In genomic region chr4:154010907-154011645, GRCm38 (mm10) we compare ENCODE assay signal across 8 mouse cellular contexts. TPM values are rescaled to one million over a fixed set of nuclear protein-coding genes. Genes with fewer than 3 reads are reported as not detected.
A peak's percentile ranks its signal among the peaks of the same experiment; 100 is the strongest.
DNase-seq lines count a peak whose midpoint lies in the region; ATAC-seq and TF ChIP-seq lines count a peak whose summit lies in the region.

No protein-coding gene starts in this region.

- no peak for TF ChIP-seq RAD21 in CH12.LX (IDR thresholded peaks at IDR 0.05; ENCODE audit: low read depth, low read length)

- in situ Hi-C loops in CH12.LX (cut with MboI; ENCODE audit: low pct_ligation_motif_present, low pct_unique_long_range_greater_than_20kb, low sequenced_read_pairs) = no loop called here

- peaks cover 35% of the 10 kb centered on the region for H3K36me3 ChIP-seq in heart, embryonic 10.5 days
- peaks cover 37 to 51% of the 10 kb centered on the region in 2 experiments for H3K36me3 ChIP-seq in CH12.LX (replicated peaks in 1 of 2; ENCODE audit: control insufficient read depth in 1 of 2, insufficient read depth in 1 of 2, low read length in 1 of 2)

- no peak for TF ChIP-seq POLR2A in CH12.LX (IDR thresholded peaks at IDR 0.05; ENCODE audit: low read depth, low read length)

- peak overlapping the region; percentile 85 for H3K4me2 ChIP-seq in CH12.LX (ENCODE audit: insufficient read depth, low read depth, poor library complexity, severe bottlenecking)

- H3K4me1 ChIP-seq in heart, embryonic 10.5 days = peaks cover 18% of the 10 kb centered on the region
- peaks cover 11 to 28% of the 10 kb centered on the region in 2 experiments for H3K4me1 ChIP-seq in CH12.LX (ENCODE audit: control insufficient read depth in 1 of 2, insufficient read depth in 2 of 2)

- H3K9ac ChIP-seq in CH12.LX (ENCODE audit: insufficient read depth, low read depth) = peak overlapping the region; percentile 80

- H3K27ac ChIP-seq in heart, embryonic 10.5 days = peak overlapping the region; percentile 94
- peak overlapping the region; percentile 13; the same call in 1 of the 2 replicates for H3K27ac ChIP-seq in CH12.LX (ENCODE audit: insufficient read depth, low read depth)

- no peak for TF ChIP-seq EP300 in CH12.LX (IDR thresholded peaks at IDR 0.05; ENCODE audit: low read length)

- H3K4me3 ChIP-seq in heart, embryonic 10.5 days = peak overlapping the region; percentile 100
- H3K4me3 ChIP-seq in CH12.LX (replicated peaks in 1 of 3; ENCODE audit: low read depth in 2 of 3, low read length in 2 of 3, poor library complexity in 1 of 3) = peak overlapping the region; percentile 84 to 100 (median 98)

- no peak for DNase-seq in heart, embryonic 10.5 days (ENCODE audit: low spot score)
- no peak for DNase-seq in heart, adult 18-20 months
- no peak for DNase-seq in CH12.LX (ENCODE audit: extremely low read depth)
- DNase-seq in embryo, embryonic 10 days (ENCODE audit: low spot score) = no peak
- no peak for DNase-seq in embryo, embryonic 11 days
- DNase-seq in layer of hippocampus, postnatal 14 days (ENCODE audit: low spot score in 2 of 2) = no peak

- WGBS in heart, embryonic 10.5 days = 27% methylated on average over 13 of the region's 13 CpGs

- no peaks in the 10 kb centered on the region for H3K9me3 ChIP-seq in heart, embryonic 10.5 days
- no peaks in the 10 kb centered on the region for H3K9me3 ChIP-seq in CH12.LX (replicated peaks; ENCODE audit: low read length)

- ATAC-seq in granulocyte monocyte progenitor cell, adult 5-6 weeks (replicated peaks; ENCODE audit: poor library complexity, severe bottlenecking) = peak; percentile 28
- peak; percentile 51 for ATAC-seq in megakaryocyte, adult 5-6 weeks (ENCODE audit: poor library complexity, severe bottlenecking)

- dilution Hi-C loops in CH12.LX (cut with MboI; ENCODE audit: extremely low pct_ligation_motif_present, extremely low pct_unique_long_range_greater_than_20kb, low sequenced_read_pairs) = no loop called here

- H3K27me3 ChIP-seq in heart, embryonic 10.5 days (ENCODE audit: insufficient read depth, poor library complexity, severe bottlenecking) = no peaks in the 10 kb centered on the region
- no peaks in the 10 kb centered on the region for H3K27me3 ChIP-seq in CH12.LX (replicated peaks)

- TF ChIP-seq CTCF in CH12.LX (conservative IDR thresholded peaks at IDR 0.05 in 1 of 2, IDR thresholded peaks at IDR 0.05 in 1 of 2; ENCODE audit: low read depth in 2 of 2, low read length in 2 of 2) = peak in 1 of 2 experiments; percentile 54; a peak in 2 of 4 replicates

- H3K79me2 ChIP-seq in CH12.LX (replicated peaks; ENCODE audit: control insufficient read depth, extremely low read depth, insufficient read depth, poor library complexity, severe bottlenecking) = peaks cover 39% of the 10 kb centered on the region

TF ChIP-seq in CH12.LX, 34 proteins besides CTCF, POLR2A, EP300 and RAD21:
- TF ChIP-seq MYC (IDR thresholded peaks at IDR 0.05; ENCODE audit: low read depth, low read length) (no peak), PAX5 (IDR thresholded peaks at IDR 0.05; ENCODE audit: low read length) (no peak), MAFK (IDR thresholded peaks at IDR 0.05; ENCODE audit: insufficient replicate concordance, low read length) (no peak), MAX (IDR thresholded peaks at IDR 0.05; ENCODE audit: low read length) (no peak), NRF1 (IDR thresholded peaks at IDR 0.05; ENCODE audit: low read depth, low read length) (no peak), ZMIZ1 (IDR thresholded peaks at IDR 0.05; ENCODE audit: low read depth, low read length) (no peak), BHLHE40 (IDR thresholded peaks at IDR 0.05; ENCODE audit: low read depth, low read length) (no peak)
TF ChIP-seq in CH12.LX: peak in this region for 0.

RNA-seq across cellular contexts. Expression of gene Lrrc47, which starts 0.5 kb away (rescaled TPM):
- 18.5 and 27.0 TPM in 2 replicates for polyA plus RNA-seq in heart, embryonic 10.5 days (2016; fragmentation: Nextera tagmentation; extraction: Ambion mirVana)
- total RNA-seq in heart, adult 18-20 months (2021) = 10 to 100 TPM; 38.4 to 41.6 TPM
- 35.0 and 40.1 TPM in 2 replicates for total RNA-seq in CH12.LX (2012; rRNA removed)
- 16.3 and 16.7 TPM in 2 replicates for total RNA-seq in CH12.LX (2014; rRNA removed)
- 96.6 and 98.0 TPM in 2 replicates for polyA plus RNA-seq in CH12.LX (2012; ENCODE audit: insufficient read length, low read depth)
- total RNA-seq in granulocyte monocyte progenitor cell, adult 5-6 weeks (2014; fragmentation: Nextera tagmentation) = 15.7 and 22.7 TPM in 2 replicates
- total RNA-seq in granulocyte monocyte progenitor cell, adult 5-6 weeks (2017) = 23.5 and 32.4 TPM in 2 replicates
- 7.0 and 11.4 TPM in 2 replicates for total RNA-seq in megakaryocyte, adult 5-6 weeks (2015)
- 11.3 and 21.1 TPM in 2 replicates for total RNA-seq in megakaryocyte, adult 5-6 weeks (2017)
- total RNA-seq in layer of hippocampus, postnatal 14 days (2021) = 10 to 100 TPM; 49.4 to 67.7 TPM

RNA-seq across cellular contexts. Expression of gene Smim1, which starts 15.0 kb away (rescaled TPM):
- 120 and 132 TPM in 2 replicates for polyA plus RNA-seq in heart, embryonic 10.5 days (2016; fragmentation: Nextera tagmentation; extraction: Ambion mirVana)
- 1 to 10 TPM; 5.4 to 5.6 TPM for total RNA-seq in heart, adult 18-20 months (2021)
- total RNA-seq in CH12.LX (2012; rRNA removed) (1.7 and 2.3 TPM in 2 replicates), CH12.LX (2014; rRNA removed) (not detected in 2 replicates)
- 0.15 and 0.16 TPM in 2 replicates for polyA plus RNA-seq in CH12.LX (2012; ENCODE audit: insufficient read length, low read depth)
- not detected in 2 replicates for total RNA-seq in granulocyte monocyte progenitor cell, adult 5-6 weeks (2014; fragmentation: Nextera tagmentation)
- 0.05 and 0.60 TPM in 2 replicates for total RNA-seq in granulocyte monocyte progenitor cell, adult 5-6 weeks (2017)
- 0.62 and 1.9 TPM in 2 replicates for total RNA-seq in megakaryocyte, adult 5-6 weeks (2015)
- 0.26 and 1.3 TPM in 2 replicates for total RNA-seq in megakaryocyte, adult 5-6 weeks (2017)
- total RNA-seq in layer of hippocampus, postnatal 14 days (2021) = 1 to 10 TPM; 6.8 to 10.0 TPM

RNA-seq across cellular contexts. Expression of gene Ccdc27, which starts 31.4 kb away (rescaled TPM):
- polyA plus RNA-seq in heart, embryonic 10.5 days (2016; fragmentation: Nextera tagmentation; extraction: Ambion mirVana) = not detected in 2 replicates
- total RNA-seq in heart, adult 18-20 months (2021) = not detected
- not detected in 2 replicates for total RNA-seq in CH12.LX (2012; rRNA removed)
- not detected in 2 replicates for total RNA-seq in CH12.LX (2014; rRNA removed)
- not detected in 2 replicates for polyA plus RNA-seq in CH12.LX (2012; ENCODE audit: insufficient read length, low read depth)
- total RNA-seq in granulocyte monocyte progenitor cell, adult 5-6 weeks (2014; fragmentation: Nextera tagmentation) = not detected in 2 replicates
- not detected in 2 replicates for total RNA-seq in granulocyte monocyte progenitor cell, adult 5-6 weeks (2017)
- not detected in 2 replicates for total RNA-seq in megakaryocyte, adult 5-6 weeks (2015)
- total RNA-seq in megakaryocyte, adult 5-6 weeks (2017) = not detected in 2 replicates
- total RNA-seq in layer of hippocampus, postnatal 14 days (2021) = 1 to 10 TPM; 1.0 to 1.7 TPM

RNA-seq across cellular contexts. Expression of gene Cep104, which starts 36.1 kb away (rescaled TPM):
- 15.8 and 17.7 TPM in 2 replicates for polyA plus RNA-seq in heart, embryonic 10.5 days (2016; fragmentation: Nextera tagmentation; extraction: Ambion mirVana)
- 10 to 100 TPM; 28.8 to 29.5 TPM for total RNA-seq in heart, adult 18-20 months (2021)
- 7.0 and 8.7 TPM in 2 replicates for total RNA-seq in CH12.LX (2012; rRNA removed)
- 4.1 and 4.6 TPM in 2 replicates for total RNA-seq in CH12.LX (2014; rRNA removed)
- polyA plus RNA-seq in CH12.LX (2012; ENCODE audit: insufficient read length, low read depth) = 10.6 and 10.9 TPM in 2 replicates
- 5.7 and 10.7 TPM in 2 replicates for total RNA-seq in granulocyte monocyte progenitor cell, adult 5-6 weeks (2014; fragmentation: Nextera tagmentation)
- 4.2 and 6.9 TPM in 2 replicates for total RNA-seq in granulocyte monocyte progenitor cell, adult 5-6 weeks (2017)
- 4.0 and 4.3 TPM in 2 replicates for total RNA-seq in megakaryocyte, adult 5-6 weeks (2015)
- total RNA-seq in megakaryocyte, adult 5-6 weeks (2017) = 4.3 and 5.3 TPM in 2 replicates
- total RNA-seq in layer of hippocampus, postnatal 14 days (2021) = 10 to 100 TPM; 28.8 to 29.4 TPM

RNA-seq across cellular contexts. Expression of gene Dffb, which starts 36.1 kb away (rescaled TPM):
- 7.8 and 9.3 TPM in 2 replicates for polyA plus RNA-seq in heart, embryonic 10.5 days (2016; fragmentation: Nextera tagmentation; extraction: Ambion mirVana)
- 1 to 10 TPM; 1.3 to 2.2 TPM for total RNA-seq in heart, adult 18-20 months (2021)
- total RNA-seq in CH12.LX (2012; rRNA removed) = 12.6 and 16.2 TPM in 2 replicates
- 18.2 and 21.4 TPM in 2 replicates for total RNA-seq in CH12.LX (2014; rRNA removed)
- 10.7 and 11.9 TPM in 2 replicates for polyA plus RNA-seq in CH12.LX (2012; ENCODE audit: insufficient read length, low read depth)
- total RNA-seq in granulocyte monocyte progenitor cell, adult 5-6 weeks (2014; fragmentation: Nextera tagmentation) = 11.8 and 14.2 TPM in 2 replicates
- total RNA-seq in granulocyte monocyte progenitor cell, adult 5-6 weeks (2017) = 6.7 and 13.4 TPM in 2 replicates
- total RNA-seq in megakaryocyte, adult 5-6 weeks (2015) = 6.7 and 8.4 TPM in 2 replicates
- 8.6 and 13.8 TPM in 2 replicates for total RNA-seq in megakaryocyte, adult 5-6 weeks (2017)
- 10 to 100 TPM; 10.0 to 16.9 TPM for total RNA-seq in layer of hippocampus, postnatal 14 days (2021)
